Comparison of ENCODE assay signal across 13 mouse cellular contexts in the genomic region with DNA sequence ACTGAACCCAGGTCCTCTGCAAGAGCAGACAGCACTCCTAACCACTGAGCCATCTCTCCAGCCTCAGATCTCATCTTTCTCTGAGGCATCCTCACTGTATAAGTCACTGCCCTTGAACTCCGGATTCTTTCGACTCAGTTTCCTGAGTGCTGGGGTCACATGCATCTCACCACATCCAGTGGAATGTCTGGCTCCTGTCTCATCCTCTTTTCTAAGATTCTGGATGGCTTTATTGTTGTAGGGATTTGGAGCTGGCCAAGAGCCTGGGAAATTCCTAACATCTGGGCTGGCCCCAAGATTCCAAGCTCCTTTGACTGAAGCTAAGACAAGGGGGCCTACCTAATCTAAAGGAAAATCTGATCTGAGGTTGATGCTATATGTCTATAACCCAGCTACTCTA. TPM values are rescaled to one million over a fixed set of nuclear protein-coding genes. Genes with fewer than 3 reads are reported as not detected.
DNase-seq lines count a peak whose midpoint lies in the region; ATAC-seq and TF ChIP-seq lines count a peak whose summit lies in the region.
"Had no signal": no experiment of that assay in that cellular context is flagged by ENCODE, and none has a peak within 500 bp of the region (broad histone marks: within the 10 kb centered on the region; RNA-seq: fewer than 3 reads in every experiment).

No protein-coding gene starts in this region.

- TF ChIP-seq POLR2A in lung, adult 2 months (IDR thresholded peaks at IDR 0.05; ENCODE audit: borderline replicate concordance, extremely low read depth, low read depth, low read length) = no peak

- no peaks in the 10 kb centered on the region for H3K9me3 ChIP-seq in lung, embryonic 15.5 days
- H3K9me3 ChIP-seq in kidney, embryonic 16.5 days (ENCODE audit: low read length) = peaks cover 2% of the 10 kb centered on the region
- H3K9me3 ChIP-seq in stomach, postnatal 0 days (ENCODE audit: control insufficient read depth, low read length) = no peaks in the 10 kb centered on the region
- H3K9me3 ChIP-seq in forebrain, postnatal 0 days (ENCODE audit: low read length) = no peaks in the 10 kb centered on the region
- H3K9me3 ChIP-seq: hindbrain, embryonic 15.5 days; midbrain, embryonic 15.5 days had no signal

- peaks cover 20% of the 10 kb centered on the region for H3K4me1 ChIP-seq in lung, embryonic 15.5 days
- peaks cover 6% of the 10 kb centered on the region for H3K4me1 ChIP-seq in lung, adult 2 months (ENCODE audit: control insufficient read depth, insufficient read depth, low read length)
- 0 out of 2 replicates have a peak, but pooled peaks cover under 1% of the 10 kb centered on the region for H3K4me1 ChIP-seq in kidney, embryonic 16.5 days (ENCODE audit: insufficient read depth, low read length)
- no peaks in the 10 kb centered on the region; the same call in 1 of the 2 replicates for H3K4me1 ChIP-seq in stomach, postnatal 0 days (replicated peaks; ENCODE audit: control insufficient read depth, insufficient read depth)
- H3K4me1 ChIP-seq in forebrain, postnatal 0 days (ENCODE audit: insufficient read depth) = no peaks in the 10 kb centered on the region
- H3K4me1 ChIP-seq: hindbrain, embryonic 15.5 days; midbrain, embryonic 15.5 days had no signal

- H3K36me3 ChIP-seq in lung, embryonic 15.5 days = no peaks in the 10 kb centered on the region
- H3K36me3 ChIP-seq in kidney, embryonic 16.5 days (ENCODE audit: insufficient read depth, low read length) = no peaks in the 10 kb centered on the region
- H3K36me3 ChIP-seq in stomach, postnatal 0 days (ENCODE audit: control insufficient read depth, insufficient read depth, low read length) = no peaks in the 10 kb centered on the region
- H3K36me3 ChIP-seq in forebrain, postnatal 0 days (ENCODE audit: insufficient read depth) = no peaks in the 10 kb centered on the region
- H3K36me3 ChIP-seq: G1E; hindbrain, embryonic 15.5 days; limb, embryonic 13.5 days; midbrain, embryonic 15.5 days had no signal

- no peak overlapping the region for H3K9ac ChIP-seq in lung, embryonic 15.5 days
- no peak overlapping the region for H3K9ac ChIP-seq in kidney, embryonic 16.5 days (replicated peaks; ENCODE audit: low read length)
- no peak overlapping the region for H3K9ac ChIP-seq in stomach, postnatal 0 days (ENCODE audit: low read length)
- H3K9ac ChIP-seq in forebrain, postnatal 0 days = no peak overlapping the region
- H3K9ac ChIP-seq: hindbrain, embryonic 15.5 days; limb, embryonic 13.5 days; midbrain, embryonic 15.5 days had no signal

- peak overlapping the region; percentile 79 for H3K27ac ChIP-seq in lung, embryonic 15.5 days
- H3K27ac ChIP-seq in kidney, embryonic 16.5 days (ENCODE audit: low read length) = peak overlapping the region; percentile 69
- H3K27ac ChIP-seq in stomach, postnatal 0 days (replicated peaks) = peak overlapping the region; percentile 61; the same call in 1 of the 2 replicates
- H3K27ac ChIP-seq in forebrain, postnatal 0 days (ENCODE audit: low read depth, low read length) = no peak overlapping the region
- H3K27ac ChIP-seq: midbrain, embryonic 15.5 days had no signal

- WGBS in lung, embryonic 15.5 days = 65% methylated on average over 2 of the region's 2 CpGs
- WGBS in lung, adult 2 months = 21% methylated on average over 2 of the region's 2 CpGs
- 74% methylated on average over 2 of the region's 2 CpGs for WGBS in kidney, embryonic 16.5 days
- WGBS in stomach, postnatal 0 days = 56% methylated on average over 2 of the region's 2 CpGs
- WGBS in forebrain, postnatal 0 days = 93% methylated on average over 2 of the region's 2 CpGs

- ATAC-seq in lung, embryonic 15.5 days (ENCODE audit: borderline replicate concordance, extremely low read depth, low FRiP score, low TSS enrichment) = no peak
- ATAC-seq in kidney, embryonic 16.5 days (ENCODE audit: low FRiP score, low TSS enrichment) = no peak
- no peak for ATAC-seq in stomach, postnatal 0 days (ENCODE audit: low FRiP score, low TSS enrichment)
- no peak for ATAC-seq in forebrain, postnatal 0 days
- ATAC-seq: midbrain, embryonic 15.5 days had no signal

- H3K27me3 ChIP-seq in lung, embryonic 15.5 days = no peaks in the 10 kb centered on the region
- H3K27me3 ChIP-seq in kidney, embryonic 16.5 days (ENCODE audit: insufficient read depth, low read length) = no peaks in the 10 kb centered on the region
- no peaks in the 10 kb centered on the region for H3K27me3 ChIP-seq in stomach, postnatal 0 days (ENCODE audit: control insufficient read depth, insufficient read depth, low read length)
- no peaks in the 10 kb centered on the region for H3K27me3 ChIP-seq in forebrain, postnatal 0 days (ENCODE audit: insufficient read depth, low read length)
- H3K27me3 ChIP-seq: hindbrain, embryonic 15.5 days; limb, embryonic 13.5 days; midbrain, embryonic 15.5 days had no signal

- TF ChIP-seq CTCF in lung, adult 2 months (IDR thresholded peaks at IDR 0.05; ENCODE audit: insufficient read depth, low read length) = no peak
- no peak for TF ChIP-seq CTCF in stomach, postnatal 0 days (IDR thresholded peaks at IDR 0.05; ENCODE audit: low read depth)
- no peak for TF ChIP-seq CTCF in forebrain, postnatal 0 days (IDR thresholded peaks at IDR 0.05; ENCODE audit: low read depth)

- no peak overlapping the region for H3K4me2 ChIP-seq in lung, embryonic 15.5 days
- no peak overlapping the region for H3K4me2 ChIP-seq in kidney, embryonic 16.5 days (replicated peaks; ENCODE audit: low read depth, low read length)
- H3K4me2 ChIP-seq in stomach, postnatal 0 days (replicated peaks; ENCODE audit: low read depth) = no peak overlapping the region
- no peak overlapping the region for H3K4me2 ChIP-seq in forebrain, postnatal 0 days (ENCODE audit: low read depth)
- H3K4me2 ChIP-seq: hindbrain, embryonic 15.5 days; limb, embryonic 13.5 days; midbrain, embryonic 15.5 days had no signal

- DNase-seq in lung, adult 2 months = no peak
- peak; percentile 48 for DNase-seq in heart, adult 8-10 months (ENCODE audit: low spot score)
- no peak for DNase-seq in stomach, postnatal 0 days (ENCODE audit: low spot score)
- DNase-seq in forebrain, postnatal 0 days = no peak
- DNase-seq in spleen, adult 18-20 months = no peak
- DNase-seq: adrenal gland, postnatal 36 days; thymus, adult 18-20 months had no signal

- TF ChIP-seq EP300 in stomach, postnatal 0 days (optimal IDR thresholded peaks at IDR 0.05) = no peak

- no peak overlapping the region for H3K4me3 ChIP-seq in lung, embryonic 15.5 days
- no peak overlapping the region for H3K4me3 ChIP-seq in lung, adult 2 months (replicated peaks; ENCODE audit: extremely low read depth, low read depth, low read length)
- no peak overlapping the region for H3K4me3 ChIP-seq in kidney, embryonic 16.5 days (ENCODE audit: low read length)
- H3K4me3 ChIP-seq in stomach, postnatal 0 days (ENCODE audit: low read depth, low read length) = no peak overlapping the region
- no peak overlapping the region for H3K4me3 ChIP-seq in forebrain, postnatal 0 days (ENCODE audit: low read depth, low read length)
- H3K4me3 ChIP-seq: hindbrain, embryonic 15.5 days; limb, embryonic 13.5 days; midbrain, embryonic 15.5 days had no signal

RNA-seq across cellular contexts. Expression of a gene that starts 5.8 kb away (rescaled TPM):
- polyA plus RNA-seq in lung, embryonic 15.5 days (2015; fragmentation: Nextera tagmentation; extraction: Ambion mirVana) = 44.8 and 51.8 TPM in 2 replicates
- 80.0 and 91.4 TPM in 2 replicates for polyA plus RNA-seq in lung, adult 2 months (2012; rRNA removed)
- total RNA-seq in heart, adult 8-10 months (2022) = 10 to 100 TPM; 38.7 to 43.4 (median 41.0) TPM
- 32.3 and 44.1 TPM in 2 replicates for polyA plus RNA-seq in kidney, embryonic 16.5 days (2015; fragmentation: Nextera tagmentation; extraction: Ambion mirVana)
- polyA plus RNA-seq in stomach, postnatal 0 days (2015; fragmentation: Nextera tagmentation; extraction: Ambion mirVana) = 15.2 and 16.1 TPM in 2 replicates
- 48.5 and 55.7 TPM in 2 replicates for total RNA-seq in forebrain, postnatal 0 days (2014; rRNA removed)
- 18.4 and 21.3 TPM in 2 replicates for polyA plus RNA-seq in forebrain, postnatal 0 days (2015; fragmentation: Nextera tagmentation; extraction: Ambion mirVana)
